Mouse (Mus musculus): Measurements from ENCODE around the gene Dppa1.

DNA sequence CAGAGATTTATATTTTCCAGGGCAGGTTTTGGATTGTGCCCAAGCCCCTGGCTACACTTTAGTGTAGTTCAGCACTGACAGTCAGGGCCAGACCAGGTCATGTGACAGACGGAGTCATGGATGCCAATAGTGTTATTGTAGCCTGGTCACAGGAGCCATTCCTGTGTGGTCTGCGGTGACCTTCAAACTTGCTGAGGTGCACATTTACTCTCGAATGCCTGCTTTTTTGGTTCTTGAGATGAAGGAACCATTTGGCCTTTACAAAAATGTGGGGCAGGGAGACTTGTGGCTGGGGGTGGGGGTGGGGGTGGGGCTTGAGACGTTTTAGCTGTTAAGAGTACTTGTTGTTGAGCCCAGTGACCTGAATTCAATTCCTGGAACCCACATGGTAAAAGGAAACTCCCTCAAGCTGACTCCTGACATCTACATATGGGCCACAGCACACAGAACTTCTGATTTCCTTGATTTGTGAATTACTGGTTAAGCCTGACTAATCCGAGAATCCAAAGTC, 50.2 kb downstream of the Dppa1 start:
- TF ChIP-seq E2F4 (IDR thresholded peaks at IDR 0.05; ENCODE audit: borderline replicate concordance, low read depth, low read length) (no peak), POLR2A (IDR thresholded peaks at IDR 0.05; ENCODE audit: control insufficient read depth in 1 of 2, insufficient read depth in 1 of 2, low read depth in 1 of 2, low read length in 2 of 2, poor library complexity in 1 of 2) (no peak), RAD21 (IDR thresholded peaks at IDR 0.05; ENCODE audit: low read depth, low read length) (no peak), CTCF (IDR thresholded peaks at IDR 0.05 in 2 of 3, conservative IDR thresholded peaks at IDR 0.05 in 1 of 3; ENCODE audit: control insufficient read depth in 1 of 3, insufficient read depth in 1 of 3, low read depth in 2 of 3, low read length in 3 of 3, poor library complexity in 1 of 3, severe bottlenecking in 1 of 3) (no peak)

All from MEL (cell line).